Mouse (Mus musculus): ENCODE data around the gene Pink1.

Gene Pink1

GRCm38 (mm10) chr4:138342778-138343177 is 16.7 kb upstream of the Pink1 start:
- no peak for DNase-seq (ENCODE audit: low read depth, low spot score)

GRCm38 (mm10) chr4:138342048-138342447 is 15.9 kb upstream of the Pink1 start:
- DNase-seq (ENCODE audit: low read depth, low spot score) = no peak

- DNase-seq (ENCODE audit: low read depth, low spot score) = no peak
Observed at GRCm38 (mm10) chr4:138341393-138341792, 15.3 kb upstream of the Pink1 start.

- peak; percentile 26 for DNase-seq (ENCODE audit: low read depth, low spot score)
Observed at GRCm38 (mm10) chr4:138339963-138340362, 13.9 kb upstream of the Pink1 start.

- DNase-seq (ENCODE audit: low read depth, low spot score) = no peak
Observed at GRCm38 (mm10) chr4:138337341-138337740, 11.2 kb upstream of the Pink1 start.

GRCm38 (mm10) chr4:138336876-138337275 is 10.8 kb upstream of the Pink1 start:
- DNase-seq (ENCODE audit: low read depth, low spot score) = no peak

- no peak for DNase-seq (ENCODE audit: low read depth, low spot score)
Observed at GRCm38 (mm10) chr4:138335648-138336047, 9.5 kb upstream of the Pink1 start.

- no peak for DNase-seq (ENCODE audit: low read depth, low spot score)
Observed at GRCm38 (mm10) chr4:138335036-138335435, 8.9 kb upstream of the Pink1 start.

GRCm38 (mm10) chr4:138333135-138333534 is 7.0 kb upstream of the Pink1 start:
- no peak for DNase-seq (ENCODE audit: low read depth, low spot score)

GRCm38 (mm10) chr4:138331647-138332046 is 5.5 kb upstream of the Pink1 start:
- no peak for DNase-seq (ENCODE audit: low read depth, low spot score)

GRCm38 (mm10) chr4:138330264-138330671 is 4.2 kb upstream of the Pink1 start:
- no peak for DNase-seq (ENCODE audit: low read depth, low spot score)

- DNase-seq (ENCODE audit: low read depth, low spot score) = peak; percentile 58
Observed at GRCm38 (mm10) chr4:138327891-138328470, 1.9 kb upstream of the Pink1 start.

- DNase-seq (ENCODE audit: low read depth, low spot score) = peak; percentile 76
Observed at GRCm38 (mm10) chr4:138327155-138327554, 1.0 kb upstream of the Pink1 start.

- DNase-seq (ENCODE audit: low read depth, low spot score) = peak; percentile 91
Observed at GRCm38 (mm10) chr4:138325466-138326076, 536 bp downstream of the Pink1 start.

GRCm38 (mm10) chr4:138324451-138324850 is 1.7 kb downstream of the Pink1 start:
- no peak for DNase-seq (ENCODE audit: low read depth, low spot score)

GRCm38 (mm10) chr4:138323753-138324152 is 2.4 kb downstream of the Pink1 start:
- DNase-seq (ENCODE audit: low read depth, low spot score) = no peak

- DNase-seq (ENCODE audit: low read depth, low spot score) = no peak
Observed at GRCm38 (mm10) chr4:138322692-138323091, 3.4 kb downstream of the Pink1 start.

- no peak for DNase-seq (ENCODE audit: low read depth, low spot score)
Observed at GRCm38 (mm10) chr4:138321488-138321887, 4.6 kb downstream of the Pink1 start.

- no peak for DNase-seq (ENCODE audit: low read depth, low spot score)
Observed at GRCm38 (mm10) chr4:138320711-138321110, 5.4 kb downstream of the Pink1 start.

GRCm38 (mm10) chr4:138319508-138319907 is 6.6 kb downstream of the Pink1 start:
- peak; percentile 83 for DNase-seq (ENCODE audit: low read depth, low spot score)

- peak; percentile 61 for DNase-seq (ENCODE audit: low read depth, low spot score)
Observed at GRCm38 (mm10) chr4:138318509-138319266, 7.4 kb downstream of the Pink1 start.

GRCm38 (mm10) chr4:138316369-138316768 is 9.7 kb downstream of the Pink1 start:
- DNase-seq (ENCODE audit: low read depth, low spot score) = no peak

GRCm38 (mm10) chr4:138315781-138316180 is 10.3 kb downstream of the Pink1 start:
- peak; percentile 35 for DNase-seq (ENCODE audit: low read depth, low spot score)

Measured in CD4-positive helper T cell, adult 2 months (primary cell).